Mouse (Mus musculus) liver, adult 2 months (tissue): Measurements from ENCODE around the gene Mnat1.

Experiments
- CTCF ChIP-seq: fragments of 200-500 bp; IDR thresholded peaks from 2 replicates; pipeline ENCODE4 v1.5.1; 2011; ENCODE audit warnings: low read depth, low read length, control low read depth
- POLR2A ChIP-seq: fragments of 200-500 bp; IDR thresholded peaks from 2 replicates; pipeline ENCODE4 v1.6.1; 2011; ENCODE audit warnings: low read length, control low read depth; ENCODE audit not compliant: insufficient read depth; ENCODE audit errors: extremely low read depth

DNA sequence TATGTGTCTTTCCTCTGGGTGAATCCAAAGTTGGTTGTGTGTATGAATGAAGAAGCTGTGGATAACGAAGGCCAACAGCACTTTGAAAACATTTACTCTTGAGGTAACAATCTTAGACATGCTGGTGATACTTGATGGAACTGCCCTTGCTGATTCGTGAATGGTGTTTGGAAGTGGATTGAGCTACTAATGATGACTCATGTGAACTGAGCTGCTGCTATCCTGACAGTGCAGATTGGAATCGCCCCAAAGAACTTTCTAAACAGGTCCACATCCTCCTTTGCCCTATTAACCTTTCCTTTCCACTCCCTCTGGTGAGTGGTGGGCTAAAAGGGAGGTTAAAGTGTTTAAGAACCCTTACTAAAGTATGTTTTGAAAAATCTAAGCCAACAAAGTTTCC, 17.2 kb downstream of the Mnat1 start:
- TF ChIP-seq POLR2A = no peak
- TF ChIP-seq CTCF = no peak
